Mouse (Mus musculus) midbrain, postnatal 0 days (tissue): ENCODE data around the gene Olfr286. TPM values are rescaled to one million over a fixed set of nuclear protein-coding genes. Genes with fewer than 3 reads are reported as not detected.

Source experiments
- ATAC-seq: fragments of 200-750 bp; cut with Nextera tagmentation; 2 replicates; pipeline ENCODE4 v1.8.0; 2017; ENCODE audit warnings: moderate number of reproducible peaks, mild to moderate bottlenecking, moderate TSS enrichment, moderate library complexity; ENCODE audit not compliant: low FRiP score
- DNase-seq: peaks from one replicate; pipeline ENCODE4 v3.0.0-alpha.2; 2015; ENCODE audit warnings: low spot score
- H3K27ac ChIP-seq: fragments of 300-500 bp; sonication (generic); 2 replicates; pipeline ENCODE4 v1.5.1; 2014; ENCODE audit warnings: low read depth, mild to moderate bottlenecking, low read length, mixed read lengths
- H3K27me3 ChIP-seq: fragments of 300-500 bp; sonication (generic); 2 replicates; pipeline ENCODE4 v1.6.1; 2014; ENCODE audit warnings: low read length, control low read depth, mixed read lengths; ENCODE audit not compliant: insufficient read depth
- H3K36me3 ChIP-seq: fragments of 300-500 bp; sonication (generic); 2 replicates; pipeline ENCODE4 v1.6.1; 2014; ENCODE audit warnings: low read length, control low read depth, mixed read lengths; ENCODE audit not compliant: insufficient read depth
- H3K4me1 ChIP-seq: fragments of 300-500 bp; sonication (generic); 2 replicates; pipeline ENCODE4 v1.6.1; 2014; ENCODE audit warnings: mild to moderate bottlenecking, control low read depth, antibody characterized with exemption, low read length, mixed read lengths; ENCODE audit not compliant: insufficient read depth
- H3K4me2 ChIP-seq: fragments of 300-500 bp; sonication (generic); 2 replicates; pipeline ENCODE4 v1.6.1; 2014; ENCODE audit warnings: low read depth, mild to moderate bottlenecking, low read length, mixed read lengths; ENCODE audit not compliant: poor library complexity, severe bottlenecking
- H3K4me3 ChIP-seq: fragments of 300-500 bp; sonication (generic); 2 replicates; pipeline ENCODE4 v1.5.1; 2014; ENCODE audit warnings: low read depth, mild to moderate bottlenecking, low read length, moderate library complexity
- H3K9ac ChIP-seq: fragments of 300-500 bp; sonication (generic); replicated peaks from 2 replicates; pipeline ENCODE4 v1.6.1; 2014; ENCODE audit warnings: mild to moderate bottlenecking, low read length, moderate library complexity, mixed read lengths; ENCODE audit not compliant: poor library complexity, severe bottlenecking
- H3K9me3 ChIP-seq: fragments of 300-500 bp; sonication (generic); 2 replicates; pipeline ENCODE4 v1.6.1; 2016; ENCODE audit warnings: low read length, control low read depth
- CTCF ChIP-seq: IDR thresholded peaks from 2 replicates; pipeline ENCODE4 v1.5.1; 2016; ENCODE audit warnings: antibody characterized with exemption, mild to moderate bottlenecking
- WGBS: fragments of 180-500 bp; shearing (Covaris S2); extraction: QIAGEN DNeasy Blood & Tissue Kit; methylation state at CpG from one replicate; pipeline ENCODE4 v1.1.7; 2014; 5-methylcytosine and 5-hydroxymethylcytosine counted together
- polyA plus RNA-seq: library from polyadenylated mRNA; unstranded; fragments of >200 nt; fragmentation: Nextera tagmentation; extraction: Ambion mirVana; gene quantifications from 2 replicates; pipeline ENCODE4 v1.2.1, GENCODE M21; 2015
- total RNA-seq: library from RNA; depleted of rRNA; stranded (reverse); fragments of >200 nt; gene quantifications from 2 replicates; pipeline ENCODE4 v1.2.3, GENCODE M21; 2014; rRNA removed

Olfr286 gene
- total RNA-seq (not detected in 2 replicates), polyA plus RNA-seq (not detected in 2 replicates)

DNA sequence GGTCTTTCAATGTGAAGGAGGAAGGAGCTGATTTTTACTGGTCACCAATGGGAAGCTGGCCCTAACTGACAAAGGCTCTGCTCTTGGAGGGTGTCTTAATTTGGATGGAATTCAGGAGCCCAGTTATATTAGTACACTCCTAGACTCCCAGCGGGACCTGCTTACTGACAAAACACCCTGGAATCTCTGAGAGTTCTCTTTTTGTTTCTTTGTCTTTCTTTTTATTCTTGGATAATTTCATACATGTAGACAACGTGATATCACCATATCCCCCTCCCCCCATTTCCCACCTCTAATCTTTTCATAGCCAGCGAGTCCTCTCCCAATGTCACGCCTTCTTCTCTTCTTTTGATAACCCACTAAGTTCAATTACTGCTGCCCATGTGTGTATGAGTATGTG is at the start of gene Olfr286:
TSS of gene Olfr286 (minus strand) at position 101 of the 400 bp plus-strand sequence.
- 84% methylated on average over 4 of the region's 4 CpGs for WGBS
- no peak within 1 kb of the TSS for H3K4me3 ChIP-seq
- no peak for TF ChIP-seq CTCF

GRCm38 (mm10) chr15:98257776-98258175 is 23.5 kb upstream of the Olfr286 start:
- ATAC-seq: no peak
- WGBS: 84% methylated on average over 7 of the region's 7 CpGs
- no peaks in the 10 kb centered on the region for H3K4me1 ChIP-seq

More for the DNA sequence above, at the start of gene Olfr286:
- Histone ChIP-seq H3K27me3 (no peaks in the 10 kb centered on the region), H3K36me3 (no peaks in the 10 kb centered on the region), H3K9me3 (no peaks in the 10 kb centered on the region), H3K27ac (no peak within 1 kb of the TSS), H3K9ac (no peak within 1 kb of the TSS), H3K4me1 (no peaks in the 10 kb centered on the region), H3K4me2 (no peak within 1 kb of the TSS)
- ATAC-seq (no peak), DNase-seq (no peak)

GRCm38 (mm10) chr15:98257193-98257592 is 22.9 kb upstream of the Olfr286 start, which contains the start of gene H1fnt:
Gene H1fnt, minus strand, starts transcription at chr15:98257293.
- H3K9ac ChIP-seq: no peak within 1 kb of the TSS
- H3K4me2 ChIP-seq: no peak within 1 kb of the TSS
- no peaks in the 10 kb centered on the region for H3K27me3 ChIP-seq
- no peaks in the 10 kb centered on the region for H3K4me1 ChIP-seq
- no peak for ATAC-seq
- no peaks in the 10 kb centered on the region for H3K36me3 ChIP-seq
- no peak for DNase-seq
- WGBS: 88% methylated on average over 8 of the region's 8 CpGs
- TF ChIP-seq CTCF: no peak
- H3K9me3 ChIP-seq: no peaks in the 10 kb centered on the region
- no peak within 1 kb of the TSS for H3K4me3 ChIP-seq
- no peak within 1 kb of the TSS for H3K27ac ChIP-seq

More at GRCm38 (mm10) chr15:98257776-98258175, 23.5 kb upstream of the Olfr286 start:
- no peaks in the 10 kb centered on the region for H3K36me3 ChIP-seq
- H3K27me3 ChIP-seq: no peaks in the 10 kb centered on the region
- no peaks in the 10 kb centered on the region for H3K9me3 ChIP-seq
- DNase-seq: no peak
- no peak overlapping the region for H3K4me3 ChIP-seq
- H3K4me2 ChIP-seq: no peak overlapping the region
- H3K27ac ChIP-seq: no peak overlapping the region
- no peak overlapping the region for H3K9ac ChIP-seq
- TF ChIP-seq CTCF: no peak

GRCm38 (mm10) chr15:98256271-98256670 is 22.0 kb upstream of the Olfr286 start:
- ATAC-seq (no peak), DNase-seq (peak; percentile 2)
- 91% methylated on average over 13 of the region's 13 CpGs for WGBS

GRCm38 (mm10) chr15:98235442-98235841 is 1.2 kb upstream of the Olfr286 start:
- WGBS: 91% methylated on average over 4 of the region's 4 CpGs
- no peak overlapping the region for H3K9ac ChIP-seq
- no peaks in the 10 kb centered on the region for H3K4me1 ChIP-seq
- ATAC-seq (no peak), DNase-seq (no peak)
- no peak for TF ChIP-seq CTCF
- no peaks in the 10 kb centered on the region for H3K36me3 ChIP-seq
- H3K4me3 ChIP-seq: no peak overlapping the region
- H3K4me2 ChIP-seq: no peak overlapping the region
- no peak overlapping the region for H3K27ac ChIP-seq
- no peaks in the 10 kb centered on the region for H3K27me3 ChIP-seq
- no peaks in the 10 kb centered on the region for H3K9me3 ChIP-seq

More at GRCm38 (mm10) chr15:98256271-98256670, 22.0 kb upstream of the Olfr286 start:
- no peaks in the 10 kb centered on the region for H3K9me3 ChIP-seq
- H3K27me3 ChIP-seq: no peaks in the 10 kb centered on the region
- H3K27ac ChIP-seq: no peak overlapping the region
- no peak overlapping the region for H3K4me2 ChIP-seq
- H3K9ac ChIP-seq: no peak overlapping the region
- TF ChIP-seq CTCF: no peak
- no peaks in the 10 kb centered on the region for H3K4me1 ChIP-seq
- H3K4me3 ChIP-seq: no peak overlapping the region
- no peaks in the 10 kb centered on the region for H3K36me3 ChIP-seq

DNA sequence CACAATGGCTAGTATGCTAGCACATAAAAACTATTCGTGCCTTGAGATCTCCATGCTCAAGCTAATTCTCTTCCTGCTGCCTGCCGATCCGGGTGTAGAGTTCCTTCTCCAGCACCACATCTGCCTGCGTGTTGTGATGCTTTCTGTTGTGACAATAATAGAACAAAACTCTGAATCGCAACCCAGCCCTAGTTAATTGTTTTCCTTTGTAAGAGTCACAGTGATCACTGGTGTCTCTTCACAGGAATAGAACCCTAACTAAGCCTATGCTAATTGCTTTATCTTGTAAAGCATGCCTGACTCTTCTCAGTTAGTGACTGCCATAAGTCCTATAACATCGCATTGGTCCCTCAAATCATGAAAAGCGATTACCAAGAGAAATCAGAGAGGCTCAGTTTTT is 8.2 kb downstream of the Olfr286 start:
- ATAC-seq: no peak
- no peak overlapping the region for H3K9ac ChIP-seq

More for the DNA sequence above, 8.2 kb downstream of the Olfr286 start:
- no peak overlapping the region for H3K4me3 ChIP-seq
- no peak overlapping the region for H3K27ac ChIP-seq
- no peaks in the 10 kb centered on the region for H3K4me1 ChIP-seq
- no peaks in the 10 kb centered on the region for H3K9me3 ChIP-seq
- H3K4me2 ChIP-seq: no peak overlapping the region
- 69% methylated on average over 7 of the region's 7 CpGs for WGBS
- no peak for TF ChIP-seq CTCF
- H3K27me3 ChIP-seq: no peaks in the 10 kb centered on the region
- DNase-seq: no peak
- no peaks in the 10 kb centered on the region for H3K36me3 ChIP-seq
